Mouse (Mus musculus) ES-E14 (cell line): ENCODE measurements around the gene Kank1.

Source experiments
- HCFC1 ChIP-seq: IDR thresholded peaks from 2 replicates; pipeline ENCODE4 v1.6.1; 2012; ENCODE audit warnings: low read length, inconsistent platforms, borderline replicate concordance; ENCODE audit not compliant: insufficient read depth
- ZC3H11A ChIP-seq: IDR thresholded peaks from 2 replicates; pipeline ENCODE4 v1.6.1; 2012; ENCODE audit warnings: low read depth, mild to moderate bottlenecking, inconsistent platforms, low read length, borderline replicate concordance

GRCm38 (mm10) chr19:25343657-25344322 lies 107.0 kb downstream of the Kank1 start:
- no peak for TF ChIP-seq HCFC1
- no peak for TF ChIP-seq ZC3H11A
